Mouse (Mus musculus): ENCODE measurements around the gene Sh2b1.

Gene Sh2b1

DNA sequence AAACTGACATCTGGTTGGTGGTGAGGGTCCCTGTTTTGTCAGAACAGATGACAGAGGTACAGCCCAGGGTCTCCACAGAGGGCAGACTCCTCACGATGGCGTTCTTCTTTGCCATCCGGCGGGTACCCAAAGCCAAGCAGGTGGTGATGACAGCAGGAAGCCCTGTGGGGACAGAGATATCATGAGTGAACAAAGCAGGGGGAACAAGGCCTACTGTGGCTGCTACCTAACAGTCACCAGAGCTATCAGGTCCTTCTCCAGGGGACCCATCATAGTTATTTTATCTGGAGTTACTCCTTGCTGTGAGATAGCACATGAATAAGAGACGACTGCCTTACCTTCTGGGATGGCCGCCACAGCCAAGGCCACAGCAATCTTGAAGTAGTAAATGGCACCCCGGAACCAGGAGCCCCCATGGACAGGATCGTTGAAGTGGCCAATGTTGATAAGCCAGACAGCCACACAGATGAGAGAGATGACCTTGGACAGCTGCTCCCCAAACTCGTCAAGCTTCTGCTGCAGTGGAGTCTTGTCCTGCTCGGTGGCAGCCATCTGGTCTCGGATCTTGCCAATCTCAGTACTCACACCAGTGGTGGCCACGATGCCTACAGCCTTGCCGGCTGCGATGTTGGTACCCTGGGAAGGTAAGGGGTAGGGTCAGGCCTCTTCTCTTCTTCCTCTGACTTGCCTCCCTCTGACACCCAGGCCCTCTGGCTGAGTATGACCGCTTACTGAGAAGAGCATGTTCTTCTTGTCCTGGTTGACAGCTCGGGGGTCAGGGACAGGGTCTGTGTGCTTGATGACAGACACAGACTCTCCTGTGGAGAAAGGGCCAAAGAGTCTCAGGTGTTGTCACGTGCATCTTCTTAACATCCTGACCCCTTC lies 18.6 kb downstream of the Sh2b1 start:
- DNase-seq (ENCODE audit: extremely low spot score, low read depth, low spot score) = no peak

DNA sequence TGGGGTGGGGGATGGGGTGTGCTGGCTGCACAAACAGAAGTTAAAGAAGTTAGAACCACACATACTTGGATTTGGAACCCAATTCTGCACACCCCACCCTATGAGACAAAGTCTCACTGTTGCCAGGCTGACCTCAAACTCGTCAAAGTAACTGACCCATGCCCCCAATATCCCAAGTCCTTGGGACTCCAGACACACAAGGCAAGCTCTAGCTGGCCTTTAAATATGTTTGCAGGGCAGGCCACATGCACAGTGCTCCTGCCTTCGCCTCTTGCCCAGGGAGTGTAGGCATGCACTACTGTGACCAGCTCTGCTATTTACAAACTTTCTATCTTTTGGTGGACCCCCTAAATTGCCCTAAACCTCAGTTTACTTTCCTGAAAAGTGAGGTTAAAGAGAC lies 20.0 kb downstream of the Sh2b1 start:
- no peak for DNase-seq (ENCODE audit: extremely low spot score, low read depth, low spot score)

DNA sequence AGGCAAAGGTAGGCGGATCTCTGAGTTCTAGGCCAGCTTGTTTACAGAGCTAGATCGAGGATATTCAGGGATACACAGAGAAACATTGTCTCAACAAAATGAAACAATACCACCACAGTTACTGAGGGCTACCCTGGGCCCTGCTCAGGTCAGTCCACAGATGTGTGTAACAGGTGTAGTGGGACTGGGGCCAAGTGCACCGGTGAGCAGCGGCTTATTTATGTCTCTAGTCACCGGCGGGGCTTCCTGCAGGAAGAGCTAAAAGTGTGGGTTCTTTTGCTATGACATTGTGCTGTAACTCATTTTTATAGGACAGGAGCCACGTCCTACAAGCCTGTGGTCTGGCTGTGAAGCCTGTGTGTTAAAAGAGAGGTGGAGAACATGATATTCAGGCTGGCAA lies 21.4 kb downstream of the Sh2b1 start:
- DNase-seq (ENCODE audit: extremely low spot score, low read depth, low spot score) = no peak

DNA sequence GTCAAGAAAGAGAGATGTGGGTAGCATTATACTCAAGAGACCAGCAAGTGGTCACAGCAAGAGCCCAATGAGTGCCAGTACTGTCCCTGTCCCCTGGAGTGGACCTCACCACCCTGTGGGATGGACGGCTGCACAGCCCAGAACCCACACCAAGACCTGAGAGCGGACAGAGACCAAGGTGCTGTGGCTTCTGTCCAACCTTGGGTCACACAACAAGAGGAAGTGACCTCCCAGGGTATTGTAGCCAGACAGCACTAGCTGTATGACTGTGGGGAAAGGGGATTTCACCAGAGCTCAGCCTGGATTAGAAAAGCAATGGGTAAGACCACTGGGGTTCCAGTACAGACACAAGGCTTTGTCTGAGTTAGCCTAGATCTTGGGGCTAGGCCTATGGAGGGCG lies 23.0 kb downstream of the Sh2b1 start:
- DNase-seq (ENCODE audit: extremely low spot score, low read depth, low spot score) = no peak

DNA sequence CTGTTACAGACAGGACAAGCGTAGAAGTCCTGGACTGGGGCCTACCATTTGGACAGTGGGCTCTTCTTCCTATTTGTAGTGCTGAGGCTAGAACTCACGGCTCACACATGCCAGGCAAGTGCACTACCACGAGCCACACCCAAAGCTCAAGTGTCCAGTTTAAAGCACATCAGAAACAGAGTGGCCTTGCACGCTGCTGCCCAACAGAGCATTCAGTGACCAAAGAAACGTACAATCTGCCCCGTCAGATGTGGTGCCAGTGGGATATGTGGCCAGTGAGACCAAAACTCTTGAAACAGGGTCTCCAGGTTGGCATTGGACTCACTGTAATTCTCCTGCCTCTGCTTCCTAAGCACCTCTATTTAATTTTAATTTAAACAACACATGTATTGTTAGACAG lies 24.6 kb downstream of the Sh2b1 start:
- DNase-seq (ENCODE audit: extremely low spot score, low read depth, low spot score) = no peak

DNA sequence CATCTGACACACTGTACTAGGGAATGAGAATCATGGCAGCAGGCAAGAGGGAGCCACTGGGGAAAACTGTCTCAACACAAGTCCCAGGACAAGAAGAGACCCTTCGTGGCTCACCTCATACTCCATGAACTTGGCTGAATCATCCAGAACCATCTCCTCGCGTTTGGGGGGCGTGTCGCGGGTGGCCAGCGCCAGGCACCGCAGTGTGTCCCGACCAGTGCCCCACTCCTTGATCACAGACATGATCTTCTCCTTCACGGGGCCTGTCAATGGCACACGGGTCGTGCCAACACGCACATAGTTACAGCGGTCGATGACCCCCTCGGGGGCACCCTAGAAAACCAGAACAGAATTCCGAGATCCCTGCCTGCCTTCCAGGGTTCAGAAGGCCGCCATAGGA lies 25.2 kb downstream of the Sh2b1 start:
- DNase-seq (ENCODE audit: extremely low spot score, low read depth, low spot score) = no peak

DNA sequence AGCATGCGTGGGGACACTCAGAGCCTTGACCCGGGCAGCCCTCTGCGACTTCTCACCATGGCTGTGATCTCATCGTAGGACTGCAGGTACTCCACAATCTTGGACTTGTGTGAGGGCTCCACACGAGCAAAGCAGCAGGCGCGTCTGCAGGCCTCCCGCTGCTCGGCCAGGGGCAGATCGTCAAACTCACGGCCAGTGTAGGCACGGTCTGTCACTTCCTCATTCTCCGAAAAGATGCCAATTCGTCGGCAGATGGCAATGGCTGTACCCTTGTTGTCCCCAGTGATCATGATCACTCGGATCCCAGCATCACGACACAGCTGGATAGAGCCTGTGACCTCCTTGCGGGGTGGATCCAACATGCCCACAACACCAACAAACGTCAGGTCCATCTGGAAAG lies 26.7 kb downstream of the Sh2b1 start:
- no peak for DNase-seq (ENCODE audit: extremely low spot score, low read depth, low spot score)

DNA sequence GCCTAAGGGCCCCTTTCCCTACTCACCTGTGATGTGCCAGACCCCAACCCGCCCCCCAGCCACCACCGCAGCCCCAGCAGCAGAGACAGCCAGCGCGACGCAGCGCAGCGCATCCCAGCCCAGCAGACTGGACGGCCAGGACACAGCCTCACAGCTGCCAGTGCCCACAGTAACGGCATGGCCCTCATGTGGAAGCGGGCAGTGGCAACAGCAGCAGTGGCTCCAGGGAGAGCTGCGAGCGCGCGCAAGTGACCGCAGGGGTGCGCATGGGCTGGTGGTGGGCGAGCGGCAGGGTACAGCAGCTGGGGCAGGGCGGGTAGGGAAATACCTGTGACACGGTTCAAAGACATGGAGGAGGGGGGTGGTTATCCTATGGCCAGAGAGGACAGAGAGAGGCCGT lies 29.0 kb downstream of the Sh2b1 start:
- DNase-seq (ENCODE audit: extremely low spot score, low read depth, low spot score) = no peak

DNA sequence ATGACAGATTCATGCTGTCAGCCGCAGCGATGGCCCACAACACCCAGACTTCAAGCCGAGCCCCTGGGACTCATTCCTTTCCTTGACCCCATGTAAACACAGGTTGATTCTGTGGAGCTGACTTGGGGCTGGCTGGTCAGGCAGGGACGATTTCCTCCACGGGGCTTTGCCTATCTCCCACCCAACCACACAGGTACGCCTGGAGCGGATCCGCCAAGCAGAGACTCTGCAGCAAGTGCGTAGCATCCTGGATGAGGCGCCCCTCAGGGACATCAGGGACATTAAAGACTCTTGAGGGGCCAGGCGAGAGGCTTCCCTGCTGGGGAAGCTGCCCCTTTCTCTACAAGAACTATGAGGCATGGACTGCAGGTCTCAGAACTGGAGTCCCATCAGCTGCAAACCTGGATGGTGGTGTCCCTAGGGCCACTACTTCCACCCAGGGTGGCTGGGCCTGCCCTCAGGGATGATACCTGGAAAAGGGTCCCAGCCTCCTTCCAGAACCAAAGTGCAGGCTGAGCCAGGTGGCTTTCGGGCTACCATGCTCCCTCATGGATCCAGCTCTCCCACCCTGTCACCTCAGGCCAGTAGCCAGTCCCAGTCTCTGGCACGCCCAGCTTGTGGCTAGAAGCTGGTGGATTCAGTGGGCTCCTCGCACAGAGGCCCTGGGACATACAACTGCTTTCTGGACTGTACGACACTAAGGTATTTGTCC lies 30.0 kb downstream of the Sh2b1 start:
- DNase-seq (ENCODE audit: extremely low spot score, low read depth, low spot score) = no peak

DNA sequence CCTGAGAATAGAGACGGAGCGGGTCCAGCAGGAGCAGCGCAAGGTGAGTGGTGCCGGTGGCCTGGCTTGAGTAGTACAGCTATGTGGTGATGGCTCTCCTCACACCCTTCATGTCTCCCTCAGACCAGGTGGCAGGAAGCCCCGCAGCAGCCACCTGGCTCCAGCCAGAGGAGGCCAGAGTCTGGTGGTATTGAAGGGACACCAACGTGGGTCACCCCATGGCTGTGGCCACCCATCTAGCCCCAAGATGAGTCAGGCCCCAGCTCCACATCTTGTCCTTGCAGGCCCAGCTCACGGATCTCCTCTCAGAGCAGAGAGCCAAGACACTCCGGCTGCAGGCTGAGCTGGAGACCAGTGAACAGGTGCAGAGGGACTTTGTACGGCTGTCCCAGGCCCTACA lies 30.7 kb downstream of the Sh2b1 start:
- DNase-seq (ENCODE audit: extremely low spot score, low read depth, low spot score) = no peak

DNA sequence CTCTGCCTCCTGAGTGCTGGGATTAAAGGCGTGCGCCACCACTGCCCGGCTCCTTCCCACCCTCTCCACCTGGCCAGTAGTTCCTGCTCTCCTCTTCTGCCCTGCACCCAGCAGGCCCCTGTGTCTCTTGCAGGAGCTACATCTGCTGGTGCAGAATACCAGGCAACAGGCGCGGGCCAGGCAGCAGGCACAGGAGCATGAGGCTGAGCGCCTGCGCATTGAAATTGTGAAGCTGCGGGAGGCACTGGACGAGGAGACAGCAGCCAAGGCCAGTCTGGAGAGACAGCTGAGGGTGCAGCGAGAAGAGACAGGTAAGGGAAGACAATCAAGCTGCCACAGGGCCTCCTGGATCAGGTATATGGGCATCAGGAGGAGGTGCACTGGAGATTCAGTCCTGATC lies 31.2 kb downstream of the Sh2b1 start:
- DNase-seq (ENCODE audit: extremely low spot score, low read depth, low spot score) = no peak

DNA sequence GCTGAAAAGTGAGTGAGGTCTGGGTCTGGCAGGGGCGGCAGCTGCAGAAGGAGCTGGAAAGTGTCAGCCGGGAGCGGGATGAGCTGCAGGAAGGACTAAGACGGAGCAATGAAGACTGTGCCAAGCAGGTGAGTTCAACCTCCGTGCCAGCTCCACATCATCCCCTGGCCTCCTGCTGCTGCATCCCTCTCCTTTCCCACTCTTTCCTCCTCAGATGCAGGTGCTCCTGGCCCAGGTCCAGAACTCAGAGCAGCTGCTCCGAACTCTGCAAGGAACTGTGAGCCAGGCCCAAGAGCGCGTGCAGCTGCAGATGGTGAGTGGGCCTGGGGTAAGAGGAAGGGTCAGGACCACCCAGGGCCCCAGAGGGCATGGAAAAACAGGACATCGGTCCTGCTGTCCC lies 35.1 kb downstream of the Sh2b1 start:
- no peak for DNase-seq (ENCODE audit: extremely low spot score, low read depth, low spot score)

DNA sequence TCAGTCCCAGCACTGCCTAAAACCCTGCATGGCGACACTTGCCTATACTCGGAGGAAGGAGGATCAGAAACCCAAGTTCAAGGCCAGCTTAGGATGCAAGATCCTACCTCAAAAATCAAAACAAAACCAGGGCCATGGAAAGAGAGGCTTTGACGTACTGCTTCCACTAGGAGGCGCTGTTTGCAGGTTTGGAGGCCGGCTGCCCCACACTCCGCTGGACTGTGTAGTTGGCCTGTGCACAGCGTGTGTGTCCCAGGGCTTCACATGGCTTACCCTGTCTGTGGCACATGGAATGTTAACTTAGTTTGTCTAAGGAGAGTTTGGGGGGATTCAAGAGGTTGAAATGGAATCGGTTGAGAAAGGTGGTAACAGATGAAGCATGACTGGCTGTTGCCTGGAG lies 38.4 kb downstream of the Sh2b1 start:
- DNase-seq (ENCODE audit: extremely low spot score, low read depth, low spot score) = peak; percentile 28

DNA sequence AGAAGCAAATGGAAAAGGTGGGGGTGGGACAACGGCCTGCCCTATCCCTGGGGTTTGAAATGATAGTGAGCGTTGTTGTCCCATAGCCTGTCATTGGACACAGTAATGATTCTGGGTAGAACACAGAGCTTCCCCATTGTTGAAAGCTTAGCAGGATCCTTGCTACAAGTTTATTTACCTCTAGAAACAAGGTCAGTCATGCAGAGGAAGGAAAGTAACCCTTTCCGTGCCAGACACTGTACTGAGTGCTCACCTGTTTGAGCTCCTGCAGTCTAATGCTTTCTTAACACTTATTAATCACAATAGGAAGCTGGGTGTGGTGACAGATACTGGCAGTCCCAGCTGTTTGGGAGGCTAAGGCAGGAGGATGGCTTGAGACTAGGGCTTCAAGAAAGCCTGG lies 39.4 kb downstream of the Sh2b1 start:
- no peak for DNase-seq (ENCODE audit: extremely low spot score, low read depth, low spot score)

DNA sequence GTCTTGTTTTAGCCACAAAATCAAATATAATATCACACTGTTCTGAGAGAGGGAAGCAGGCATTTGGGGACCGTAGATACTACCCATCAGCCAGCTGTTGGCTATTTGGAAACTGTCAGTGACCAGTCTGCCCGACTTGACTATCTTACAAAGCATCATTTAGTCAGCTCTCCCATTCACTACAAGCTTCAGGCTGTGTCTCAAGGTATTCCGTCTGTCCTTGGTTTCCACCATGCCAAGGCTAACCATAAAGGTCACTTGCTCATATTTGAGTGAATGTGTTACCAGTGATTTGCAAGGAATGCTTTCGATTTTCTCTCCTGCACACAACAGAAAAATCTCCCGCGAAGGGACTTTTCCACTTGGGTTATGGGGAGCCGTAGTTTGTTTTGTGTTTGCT lies 40.5 kb downstream of the Sh2b1 start:
- DNase-seq (ENCODE audit: extremely low spot score, low read depth, low spot score) = no peak

DNA sequence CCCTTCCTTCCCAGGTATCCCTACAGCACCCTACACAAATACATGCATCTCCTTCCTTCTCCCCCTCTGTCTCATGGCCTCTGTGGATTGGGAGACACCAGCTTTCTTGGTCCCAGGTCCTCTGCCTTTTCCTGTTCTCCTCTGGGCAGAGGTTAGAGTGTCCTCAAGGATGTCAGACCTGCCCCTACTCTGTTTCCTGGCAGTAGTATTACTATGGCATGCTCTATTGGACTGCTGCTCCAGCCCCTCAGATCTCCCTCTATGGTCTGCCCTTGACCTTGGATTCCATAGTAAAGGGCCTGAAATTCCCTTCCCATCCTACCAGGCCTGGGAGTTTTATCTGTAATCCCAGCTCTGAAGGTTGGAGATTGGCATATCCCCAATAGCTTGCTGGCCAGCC lies 45.1 kb downstream of the Sh2b1 start:
- DNase-seq (ENCODE audit: extremely low spot score, low read depth, low spot score) = no peak

DNA sequence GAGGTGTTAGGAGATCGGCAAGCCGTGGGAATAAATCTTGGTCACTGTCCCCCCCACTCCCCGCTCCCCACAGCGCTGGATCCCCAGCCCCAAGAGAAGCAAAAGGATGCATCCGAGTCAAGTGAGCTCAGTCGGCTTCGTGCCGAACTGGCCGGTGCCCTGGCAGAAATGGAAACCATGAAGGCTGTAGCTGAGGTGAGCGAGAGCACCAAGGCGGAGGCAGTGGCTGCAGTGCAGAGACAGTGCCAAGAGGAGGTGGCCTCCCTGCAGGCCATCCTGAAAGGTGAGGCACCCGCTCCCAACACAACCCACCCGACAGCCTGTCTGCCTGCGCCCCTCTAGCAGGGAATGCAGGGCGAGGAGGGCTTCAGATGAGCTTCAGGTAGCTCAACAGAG lies 45.7 kb downstream of the Sh2b1 start:
- DNase-seq (ENCODE audit: extremely low spot score, low read depth, low spot score) = no peak

DNA sequence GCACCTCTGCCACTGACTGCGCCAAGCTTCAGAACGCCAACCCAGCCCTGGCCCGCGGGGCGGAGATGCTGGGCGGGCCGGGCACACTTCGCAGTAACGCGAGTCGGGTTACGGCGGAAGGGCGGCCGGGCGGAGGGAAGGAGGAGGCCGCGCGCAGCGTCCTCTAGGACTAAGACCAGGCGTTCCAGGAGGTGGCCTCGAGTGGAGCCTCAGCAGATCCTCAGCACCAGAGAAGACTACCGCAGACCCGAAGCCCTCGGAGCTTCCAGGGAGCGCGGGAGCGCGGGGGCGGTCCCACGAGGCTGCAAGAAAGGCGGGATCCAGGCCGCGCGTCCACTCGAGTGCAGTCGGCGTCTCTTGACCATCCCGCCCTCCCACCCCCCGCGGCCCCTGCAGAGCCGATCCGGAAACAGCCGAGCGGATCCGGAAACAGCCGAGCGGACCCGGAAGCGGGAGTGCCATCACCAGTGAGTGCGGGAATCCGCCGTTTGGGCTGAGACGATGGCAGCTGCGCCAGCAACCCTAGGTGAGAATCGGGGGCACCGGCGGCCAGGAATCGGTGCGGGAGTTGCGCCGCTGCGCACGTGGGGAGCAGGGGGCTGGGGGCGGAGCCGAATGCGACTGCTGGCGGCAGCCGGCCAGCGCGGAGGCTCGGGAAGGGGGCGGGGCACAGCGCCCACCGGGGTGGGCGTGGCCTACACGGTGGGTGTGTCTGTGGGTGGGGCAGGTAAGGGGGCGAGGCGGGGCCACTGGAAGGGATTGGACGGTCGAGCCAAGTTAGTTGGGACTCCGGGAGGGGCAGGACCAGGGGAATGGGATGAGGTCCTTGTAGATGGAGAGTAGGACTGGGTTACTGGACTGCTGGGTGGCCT lies 46.4 kb downstream of the Sh2b1 start, which contains the start of gene Rabep2:
Gene Rabep2, plus strand, starts transcription at position 129 of the 872 bp plus-strand sequence.
- DNase-seq (ENCODE audit: extremely low spot score, low read depth, low spot score) = peak; percentile 69

DNA sequence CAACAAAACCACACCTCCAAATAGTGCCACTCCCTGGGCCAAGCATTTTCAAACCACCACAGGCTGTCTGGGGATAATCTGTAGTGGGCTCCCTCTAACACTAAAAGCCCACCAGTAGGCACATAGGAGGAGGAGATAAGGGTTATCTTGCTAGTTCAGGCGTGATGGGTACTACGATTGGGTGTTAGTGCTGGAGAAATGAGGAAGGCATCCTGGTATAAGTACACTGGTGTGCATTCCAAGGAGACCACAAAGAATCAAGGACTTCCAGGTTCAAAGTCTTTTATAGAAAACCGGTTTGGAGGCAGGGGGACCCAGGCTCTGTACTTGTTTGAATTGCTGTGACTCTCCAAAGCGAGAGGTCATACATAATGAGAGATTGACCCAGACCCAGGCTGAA lies 47.1 kb downstream of the Sh2b1 start:
- DNase-seq (ENCODE audit: extremely low spot score, low read depth, low spot score) = no peak

DNA sequence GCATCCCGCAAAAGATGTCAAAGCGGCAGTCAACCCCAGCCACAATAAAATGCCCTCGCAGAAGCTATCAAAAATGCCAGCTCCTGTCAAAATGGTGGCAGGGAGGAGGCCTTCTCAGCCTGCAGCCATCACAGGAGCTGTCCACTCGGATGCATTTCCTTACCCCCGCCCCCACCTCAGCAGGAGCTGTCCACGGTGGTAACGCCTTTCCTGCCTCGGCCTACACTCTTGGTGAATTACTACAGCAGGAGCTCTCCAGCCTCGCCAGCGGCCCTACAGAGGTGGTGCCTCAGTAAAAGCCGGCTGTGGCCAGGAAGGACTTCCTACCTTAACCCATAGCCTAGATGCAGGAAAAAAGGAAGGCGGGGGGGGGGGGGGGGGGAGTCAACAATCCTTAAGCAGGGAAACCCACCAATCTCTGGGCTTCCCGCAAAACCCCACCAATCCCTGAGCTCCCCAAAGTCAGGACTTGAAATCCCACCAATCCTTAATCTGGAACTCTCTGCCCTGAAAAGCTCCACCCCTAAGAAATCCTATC lies 47.8 kb downstream of the Sh2b1 start:
- no peak for DNase-seq (ENCODE audit: extremely low spot score, low read depth, low spot score)

DNA sequence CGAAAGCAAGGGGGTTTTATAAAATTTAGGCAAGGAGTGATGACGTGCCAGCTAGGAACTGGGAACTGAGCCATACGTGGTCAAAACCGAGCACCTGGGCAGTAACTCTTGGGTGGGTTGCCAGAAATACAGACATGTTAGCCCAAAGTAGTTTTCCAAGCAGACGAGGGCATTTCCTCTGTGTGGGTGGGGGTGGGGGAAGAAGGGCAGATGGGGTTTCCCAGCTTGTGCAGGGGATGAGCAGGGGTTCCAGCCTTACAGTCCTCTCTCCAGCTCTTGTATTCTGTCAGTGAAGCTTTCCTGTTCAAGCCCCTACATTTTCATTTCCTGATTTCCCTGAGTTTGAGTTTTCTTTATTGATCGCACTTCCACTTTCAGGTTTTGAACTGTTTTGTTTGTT lies 51.1 kb downstream of the Sh2b1 start:
- no peak for DNase-seq (ENCODE audit: extremely low spot score, low read depth, low spot score)
